Mouse (Mus musculus) bone marrow macrophage, adult 2 months (primary cell): ENCODE data around the gene Ptcra. TPM values are rescaled to one million over a fixed set of nuclear protein-coding genes. Genes with fewer than 3 reads are reported as not detected.

Source experiments
- H3K27ac ChIP-seq: 2 replicates; pipeline ENCODE4 v1.5.1; 2012; ENCODE audit warnings: low read depth, low read length; ENCODE audit not compliant: insufficient read depth
- H3K4me1 ChIP-seq: 2 replicates; pipeline ENCODE4 v1.6.1; 2012; ENCODE audit warnings: low read length; ENCODE audit not compliant: control insufficient read depth, insufficient read depth
- H3K4me3 ChIP-seq: 2 replicates; pipeline ENCODE4 v1.5.1; 2012; ENCODE audit warnings: mild to moderate bottlenecking, low read length, moderate library complexity; ENCODE audit not compliant: insufficient read depth
- CTCF ChIP-seq: IDR thresholded peaks from 2 replicates; pipeline ENCODE4 v1.5.1; 2012; ENCODE audit warnings: low read depth, mild to moderate bottlenecking, low read length, moderate library complexity
- POLR2A ChIP-seq: IDR thresholded peaks from 2 replicates; pipeline ENCODE4 v1.6.1; 2012; ENCODE audit warnings: mild to moderate bottlenecking, low read depth, low read length, borderline replicate concordance
- polyA plus RNA-seq: library from polyadenylated mRNA; stranded (reverse); fragments of >200 nt; gene quantifications from 2 replicates; pipeline ENCODE4 v1.2.4, GENCODE M21; 2012; ENCODE audit not compliant: missing spikeins, insufficient read depth, insufficient read length

Gene Ptcra
- polyA plus RNA-seq, 1 experiment = not detected

- no peaks in the 10 kb centered on the region for H3K4me1 ChIP-seq
- no peak overlapping the region for H3K27ac ChIP-seq
- no peak overlapping the region for H3K4me3 ChIP-seq
- TF ChIP-seq CTCF = no peak
- no peak for TF ChIP-seq POLR2A
Measured at GRCm38 (mm10) chr17:46786952-46787351, 23.4 kb upstream of the Ptcra start.

GRCm38 (mm10) chr17:46783222-46783565, 19.7 kb upstream of the Ptcra start:
- H3K4me1 ChIP-seq = peaks cover 5% of the 10 kb centered on the region
- TF ChIP-seq POLR2A = no peak
- no peak for TF ChIP-seq CTCF
- H3K27ac ChIP-seq = no peak overlapping the region
- peak overlapping the region; percentile 84; the same call in 1 of the 2 replicates for H3K4me3 ChIP-seq

GRCm38 (mm10) chr17:46782341-46783221, 19.1 kb upstream of the Ptcra start, which contains the start of gene Rpl7l1:
Gene Rpl7l1 (minus strand): TSS chr17:46782672.
- peak within 1 kb of the TSS; percentile 84 for H3K4me3 ChIP-seq
- peak; percentile 73 for TF ChIP-seq CTCF
- TF ChIP-seq POLR2A = no peak
- H3K4me1 ChIP-seq = peaks cover 5% of the 10 kb centered on the region
- peak within 1 kb of the TSS; percentile 73 for H3K27ac ChIP-seq

- TF ChIP-seq CTCF (no peak), POLR2A (no peak)
- Histone ChIP-seq H3K27ac (peak overlapping the region; percentile 61), H3K4me3 (peak overlapping the region; percentile 84), H3K4me1 (peaks cover 5% of the 10 kb centered on the region)
Measured at GRCm38 (mm10) chr17:46781876-46782275, 18.4 kb upstream of the Ptcra start.

DNA sequence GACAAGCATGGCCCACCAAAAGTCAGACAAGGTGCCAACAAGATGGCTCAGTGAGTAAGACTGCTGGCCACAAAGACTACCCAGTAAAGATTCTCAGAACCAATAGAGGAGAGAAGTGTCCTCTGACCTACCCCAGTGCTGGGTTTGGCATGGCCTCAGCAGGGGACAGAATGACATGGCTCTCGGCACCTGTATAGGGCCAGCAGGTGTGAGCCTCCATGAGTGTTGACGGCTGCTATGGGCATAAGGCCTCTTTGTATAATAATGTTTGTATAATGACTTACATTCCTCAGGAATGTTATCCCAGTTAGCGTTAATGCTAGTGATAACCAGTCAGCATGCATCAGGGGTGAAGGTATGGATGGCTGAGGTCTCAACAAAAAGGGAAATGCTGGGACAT, 12.6 kb upstream of the Ptcra start:
- TF ChIP-seq POLR2A = no peak
- H3K4me3 ChIP-seq = no peak overlapping the region
- H3K4me1 ChIP-seq = peaks cover 8% of the 10 kb centered on the region
- H3K27ac ChIP-seq = no peak overlapping the region

GRCm38 (mm10) chr17:46775070-46775469, 11.6 kb upstream of the Ptcra start:
- Histone ChIP-seq H3K4me1 (peaks cover 3% of the 10 kb centered on the region; the same call in 1 of the 2 replicates), H3K27ac (no peak overlapping the region), H3K4me3 (no peak overlapping the region)
- TF ChIP-seq CTCF (no peak), POLR2A (no peak)

- peaks cover 3% of the 10 kb centered on the region; the same call in 1 of the 2 replicates for H3K4me1 ChIP-seq
- TF ChIP-seq CTCF (no peak), POLR2A (no peak)
- H3K27ac ChIP-seq = 0 out of 2 replicates have a peak overlapping the region, but pooled peaks have one; percentile 7
- H3K4me3 ChIP-seq = peak overlapping the region; percentile 6; the same call in 1 of the 2 replicates
Measured at GRCm38 (mm10) chr17:46774131-46774472, 10.6 kb upstream of the Ptcra start.

DNA sequence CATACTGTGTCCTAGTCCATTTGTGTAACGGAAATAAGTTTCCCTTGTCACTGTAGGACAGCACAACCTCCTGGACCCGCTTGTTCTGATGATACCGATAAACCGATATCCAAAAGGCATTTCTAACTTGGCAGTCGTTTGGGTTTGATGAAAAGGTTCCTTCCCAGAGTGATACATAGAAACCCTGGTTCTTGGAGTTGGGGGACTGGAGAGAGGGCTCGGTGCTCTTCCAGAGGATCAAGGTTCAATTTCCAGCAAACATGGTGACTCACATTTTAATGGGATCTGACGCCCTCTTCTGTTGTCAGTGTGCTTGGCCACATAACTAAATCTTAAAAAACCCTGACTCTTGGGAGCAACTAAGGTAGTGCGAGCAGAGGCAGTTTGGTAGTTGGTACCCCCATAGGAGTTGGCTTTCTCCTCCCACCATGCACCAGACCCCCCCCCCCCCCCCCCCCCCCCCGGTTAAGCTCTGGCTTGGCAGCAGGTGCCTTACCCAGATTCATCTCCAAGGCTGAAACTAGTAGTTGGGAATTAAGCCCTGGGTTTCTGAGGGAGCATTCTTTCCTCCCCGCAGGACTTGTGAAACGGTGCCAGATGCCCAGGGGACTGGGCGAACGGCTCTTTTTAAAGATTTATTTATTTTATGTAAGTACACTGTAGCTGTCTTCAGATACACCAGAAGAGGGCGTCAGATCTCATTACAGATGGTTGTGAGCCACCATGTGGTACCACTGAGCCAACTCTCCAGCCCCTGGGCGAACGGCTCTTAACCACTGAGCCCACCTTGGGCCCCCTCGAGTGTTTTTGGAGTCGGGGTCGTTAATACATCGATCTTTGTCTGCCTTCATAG, 10.0 kb upstream of the Ptcra start:
- TF ChIP-seq CTCF (0 out of 2 replicates have a peak, but pooled peaks have one; percentile 42), POLR2A (no peak)
- Histone ChIP-seq H3K4me1 (peaks cover 3% of the 10 kb centered on the region; the same call in 1 of the 2 replicates), H3K4me3 (peak overlapping the region; percentile 82), H3K27ac (peak overlapping the region; percentile 55)

DNA sequence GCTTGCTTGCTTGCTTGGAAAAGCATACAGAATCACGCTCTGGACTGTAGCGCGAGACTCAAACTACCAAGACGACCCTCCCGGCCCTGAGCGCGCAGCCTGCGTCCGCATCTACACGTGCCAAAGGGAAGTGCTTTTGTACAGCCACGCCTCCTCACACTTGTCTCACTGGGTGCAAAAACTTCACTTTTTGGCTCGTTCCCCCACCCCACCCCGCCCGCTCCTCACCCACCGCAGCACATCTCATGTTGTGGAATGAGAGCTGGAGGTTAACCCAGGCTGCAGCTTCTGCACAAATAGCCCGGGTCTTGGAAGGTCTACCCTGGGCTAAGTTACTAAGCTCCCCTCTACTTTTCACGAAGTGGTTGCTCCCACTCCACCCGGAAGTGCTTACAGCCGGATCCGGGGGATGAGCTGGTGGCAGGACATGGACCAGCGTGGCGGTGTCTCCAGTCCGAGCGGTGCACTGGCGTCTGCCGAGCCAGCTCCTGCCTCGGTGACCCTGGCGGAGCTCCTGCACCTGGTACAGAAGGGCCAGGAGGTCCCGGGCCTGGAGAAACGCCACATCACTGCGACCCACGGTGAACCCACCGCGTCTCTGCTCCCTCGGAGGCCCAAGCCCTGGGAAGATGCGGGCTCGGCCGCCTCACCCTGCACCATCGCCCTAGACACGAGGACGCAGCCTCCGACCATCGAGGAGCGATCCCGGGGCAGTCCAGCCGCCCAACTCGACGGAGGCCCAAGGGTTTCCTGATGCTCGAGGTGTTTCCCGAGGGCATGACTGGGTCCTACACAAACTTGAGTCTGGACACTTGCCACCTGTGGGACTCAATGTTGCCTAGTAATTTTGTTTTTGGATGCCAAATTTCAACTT, 9.1 kb upstream of the Ptcra start, which contains the start of gene 2310039H08Rik:
TSS of gene 2310039H08Rik (plus strand) at position 232 of the 874 bp plus-strand sequence.
- peaks cover 3% of the 10 kb centered on the region; the same call in 1 of the 2 replicates for H3K4me1 ChIP-seq
- no peak for TF ChIP-seq CTCF
- TF ChIP-seq POLR2A = peak; percentile 38; the same call in 1 of the 2 replicates
- H3K4me3 ChIP-seq = peak within 1 kb of the TSS; percentile 82
- peak within 1 kb of the TSS; percentile 55 for H3K27ac ChIP-seq
